ENCODE assay signal across 8 mouse cellular contexts in genomic region chr15:100613584-100613983, GRCm38 (mm10). TPM values are rescaled to one million over a fixed set of nuclear protein-coding genes. Genes with fewer than 3 reads are reported as not detected.
DNase-seq lines count a peak whose midpoint lies in the region; ATAC-seq and TF ChIP-seq lines count a peak whose summit lies in the region.

No protein-coding gene starts in this region.

- H3K36me3 ChIP-seq in hindbrain, postnatal 0 days (ENCODE audit: insufficient read depth, low read length), result peaks cover 9% of the 10 kb centered on the region; the same call in 1 of the 2 replicates

- peaks cover 7% of the 10 kb centered on the region for H3K4me1 ChIP-seq in hindbrain, postnatal 0 days (ENCODE audit: insufficient read depth, low read length)

- peak overlapping the region; percentile 71 for H3K4me2 ChIP-seq in hindbrain, postnatal 0 days (ENCODE audit: low read depth, low read length)

- no peaks in the 10 kb centered on the region for H3K9me3 ChIP-seq in hindbrain, postnatal 0 days (ENCODE audit: low read length)

- no peaks in the 10 kb centered on the region for H3K27me3 ChIP-seq in hindbrain, postnatal 0 days (ENCODE audit: insufficient read depth, low read length)

- peak overlapping the region; percentile 23; the same call in 1 of the 2 replicates for H3K4me3 ChIP-seq in hindbrain, postnatal 0 days (ENCODE audit: low read length)

- H3K9ac ChIP-seq in hindbrain, postnatal 0 days (replicated peaks; ENCODE audit: low read length), result no peak overlapping the region

- ATAC-seq in hindbrain, postnatal 0 days, result no peak

- peak; percentile 73 to 79 for DNase-seq in adrenal gland, adult 18-20 months (ENCODE audit: low spot score in 2 of 2)
- DNase-seq in cerebellum, postnatal 4 days (ENCODE audit: low spot score in 2 of 2), result peak; percentile 55 to 81
- DNase-seq in gastrocnemius, adult 8-10 months (ENCODE audit: low spot score in 2 of 2), result peak; percentile 52 to 60
- DNase-seq in hindbrain, postnatal 0 days (ENCODE audit: low spot score), result peak; percentile 88
- DNase-seq in left cerebral cortex, postnatal 25 days (ENCODE audit: low spot score in 2 of 2), result peak; percentile 74 to 80
- peak; percentile 84 for DNase-seq in mesoderm, embryonic 11.5 days (ENCODE audit: low read depth, low spot score)
- DNase-seq in right cerebral cortex, postnatal 25 days, result peak; percentile 78
- DNase-seq in yolk sac, embryonic 10.5 days (ENCODE audit: low spot score), result peak; percentile 64

- peak; percentile 93 for TF ChIP-seq CTCF in hindbrain, postnatal 0 days (IDR thresholded peaks at IDR 0.05; ENCODE audit: low read depth)

- 0 out of 2 replicates have a peak overlapping the region, but pooled peaks have one; percentile 5 for H3K27ac ChIP-seq in hindbrain, postnatal 0 days

- intact Hi-C loops in left cerebral cortex, postnatal 25 days (cut with DNase I), result loop anchor here (1.0 kb wide), 1 partner anchor 62 kb away; no protein-coding TSS in a partner anchor

- 7% methylated on average over 16 of the region's 16 CpGs for WGBS in hindbrain, postnatal 0 days

RNA-seq across cellular contexts. Expression of gene Dazap2, which starts 1.6 kb away (rescaled TPM):
- total RNA-seq in adrenal gland, adult 18-20 months (2021), result 100 to 1,000 TPM; 169 to 241 TPM
- 10 to 100 TPM; 54.7 to 69.4 (median 57.5) TPM for total RNA-seq in gastrocnemius, adult 8-10 months (2022)
- total RNA-seq in hindbrain, postnatal 0 days (2014; rRNA removed), result 108 and 141 TPM in 2 replicates
- polyA plus RNA-seq in hindbrain, postnatal 0 days (2015; fragmentation: Nextera tagmentation; extraction: Ambion mirVana), result 156 and 164 TPM in 2 replicates
- total RNA-seq in left cerebral cortex, postnatal 25 days (2021), result 100 to 1,000 TPM; 109 to 112 TPM

RNA-seq across cellular contexts. Expression of gene Pou6f1, which starts 13.8 kb away (rescaled TPM):
- 10 to 100 TPM; 13.1 to 16.4 TPM for total RNA-seq in adrenal gland, adult 18-20 months (2021)
- total RNA-seq in gastrocnemius, adult 8-10 months (2022), result 10 to 100 TPM; 14.7 to 16.6 (median 16.2) TPM
- total RNA-seq in hindbrain, postnatal 0 days (2014; rRNA removed), result 84.1 and 85.2 TPM in 2 replicates
- 23.8 and 24.9 TPM in 2 replicates for polyA plus RNA-seq in hindbrain, postnatal 0 days (2015; fragmentation: Nextera tagmentation; extraction: Ambion mirVana)
- total RNA-seq in left cerebral cortex, postnatal 25 days (2021), result 100 to 1,000 TPM; 132 to 133 TPM

RNA-seq across cellular contexts. Expression of gene Smagp, which starts 23.2 kb away (rescaled TPM):
- 10 to 100 TPM; 41.3 to 51.6 TPM for total RNA-seq in adrenal gland, adult 18-20 months (2021)
- total RNA-seq in gastrocnemius, adult 8-10 months (2022), result 1 to 10 TPM; 1.6 to 4.0 (median 2.1) TPM
- total RNA-seq in hindbrain, postnatal 0 days (2014; rRNA removed), result 2.7 and 5.8 TPM in 2 replicates
- polyA plus RNA-seq in hindbrain, postnatal 0 days (2015; fragmentation: Nextera tagmentation; extraction: Ambion mirVana), result 3.3 and 4.3 TPM in 2 replicates
- 1 to 10 TPM; 1.6 to 2.2 TPM for total RNA-seq in left cerebral cortex, postnatal 25 days (2021)

RNA-seq across cellular contexts. Expression of gene Bin2, which starts 55.8 kb away (rescaled TPM):
- 1 to 10 TPM; 1.8 to 4.3 TPM for total RNA-seq in adrenal gland, adult 18-20 months (2021)
- total RNA-seq in gastrocnemius, adult 8-10 months (2022), result under 1 TPM in 2 of 4 experiments, not detected in 2; 0.36 to 0.40 TPM
- 0.61 and 0.63 TPM in 2 replicates for total RNA-seq in hindbrain, postnatal 0 days (2014; rRNA removed)
- polyA plus RNA-seq in hindbrain, postnatal 0 days (2015; fragmentation: Nextera tagmentation; extraction: Ambion mirVana), result 1.1 and 1.4 TPM in 2 replicates
- total RNA-seq in left cerebral cortex, postnatal 25 days (2021), result 1 to 10 TPM; 5.5 to 6.7 TPM
